Mouse (Mus musculus): ENCODE measurements around the gene Sap18.

GRCm38 (mm10) chr14:57769102-57769501, 28.9 kb upstream of the Sap18 start:
- no peak for TF ChIP-seq CTCF (conservative IDR thresholded peaks at IDR 0.05; ENCODE audit: low read length)
- TF ChIP-seq NANOG (IDR thresholded peaks at IDR 0.05; ENCODE audit: borderline replicate concordance, low read length): no peak
